Mouse (Mus musculus) hindbrain, embryonic 15.5 days (tissue): ENCODE measurements around the gene Ctdsp1. TPM values are rescaled to one million over a fixed set of nuclear protein-coding genes. Genes with fewer than 3 reads are reported as not detected.

ENCODE experiments used
- ATAC-seq: fragments of 200-750 bp; cut with Nextera tagmentation; 2 replicates; pipeline ENCODE4 v1.8.0; 2017; ENCODE audit warnings: low read depth, moderate number of reproducible peaks, moderate TSS enrichment; ENCODE audit not compliant: low FRiP score
- H3K27ac ChIP-seq: fragments of 300-500 bp; sonication (generic); replicated peaks from 2 replicates; pipeline ENCODE4 v1.5.1; 2015; ENCODE audit warnings: mild to moderate bottlenecking, inconsistent platforms
- H3K27me3 ChIP-seq: fragments of 300-500 bp; sonication (generic); 2 replicates; pipeline ENCODE4 v1.6.1; 2015; ENCODE audit warnings: control low read depth, inconsistent platforms
- H3K36me3 ChIP-seq: fragments of 300-500 bp; sonication (generic); 2 replicates; pipeline ENCODE4 v1.6.1; 2015; ENCODE audit warnings: control low read depth, inconsistent platforms
- H3K4me1 ChIP-seq: fragments of 300-500 bp; sonication (generic); replicated peaks from 2 replicates; pipeline ENCODE4 v1.6.1; 2015; ENCODE audit warnings: control low read depth, inconsistent platforms
- H3K4me2 ChIP-seq: fragments of 300-500 bp; sonication (generic); 2 replicates; pipeline ENCODE4 v1.6.1; 2015; ENCODE audit warnings: moderate library complexity, mild to moderate bottlenecking, inconsistent platforms
- H3K4me3 ChIP-seq: fragments of 300-500 bp; sonication (generic); 2 replicates; pipeline ENCODE4 v1.5.1; 2015; ENCODE audit warnings: mild to moderate bottlenecking, inconsistent platforms
- H3K9ac ChIP-seq: fragments of 300-500 bp; sonication (generic); 2 replicates; pipeline ENCODE4 v1.6.1; 2015; ENCODE audit warnings: inconsistent platforms
- H3K9me3 ChIP-seq: fragments of 300-500 bp; sonication (generic); 2 replicates; pipeline ENCODE4 v1.6.1; 2016; ENCODE audit warnings: control low read depth, inconsistent platforms
- WGBS: fragments of 180-500 bp; shearing (Covaris S2); methylation state at CpG from one replicate; pipeline ENCODE4 v1.1.7; 2015; 5-methylcytosine and 5-hydroxymethylcytosine counted together
- polyA plus RNA-seq: library from polyadenylated mRNA; unstranded; fragments of >200 nt; fragmentation: Nextera tagmentation; extraction: Ambion mirVana; gene quantifications from 2 replicates; pipeline ENCODE4 v1.2.1, GENCODE M21; 2015

The Ctdsp1 gene
- 19.3 and 19.5 TPM in 2 replicates for polyA plus RNA-seq

- 0 out of 2 replicates have a peak, but pooled peaks cover 4% of the 10 kb centered on the region for H3K27me3 ChIP-seq
- peaks cover 40% of the 10 kb centered on the region for H3K4me1 ChIP-seq
- peak; percentile 78 for ATAC-seq
- H3K9ac ChIP-seq, result peak within 1 kb of the TSS; percentile 57
- H3K27ac ChIP-seq, result peak within 1 kb of the TSS; percentile 75
- H3K4me2 ChIP-seq, result peak within 1 kb of the TSS; percentile 93
- H3K9me3 ChIP-seq, result no peaks in the 10 kb centered on the region
- H3K36me3 ChIP-seq, result peaks cover 4% of the 10 kb centered on the region; the same call in 1 of the 2 replicates
- peak within 1 kb of the TSS; percentile 72 for H3K4me3 ChIP-seq
- WGBS, result 3% methylated on average over 48 of the region's 51 CpGs
Measured at GRCm38 (mm10) chr1:74390924-74391748, at the start of gene Ctdsp1. TSS of gene Ctdsp1 (plus strand) at chr1:74391509.

DNA sequence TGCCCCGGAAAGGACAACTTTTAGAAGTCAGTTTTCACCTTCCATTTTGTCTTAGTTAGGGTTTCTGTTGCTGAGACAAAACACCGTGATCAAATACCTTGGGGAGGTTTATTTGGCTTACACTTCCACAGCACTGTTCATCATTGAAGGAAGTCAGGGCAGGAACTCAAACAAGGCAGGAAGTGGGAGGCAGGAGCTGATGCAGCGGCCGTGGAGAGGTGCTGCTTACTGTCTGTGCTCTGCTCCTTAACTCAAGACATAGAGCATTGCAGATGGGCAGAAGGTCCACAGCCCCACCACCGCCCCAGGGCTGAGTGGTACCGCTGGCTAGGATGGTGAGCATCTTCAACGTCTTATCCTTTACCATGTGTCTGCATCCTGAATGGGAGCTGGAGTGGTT, 49.4 kb upstream of the Ctdsp1 start:
- no peaks in the 10 kb centered on the region for H3K9me3 ChIP-seq
- H3K4me3 ChIP-seq, result no peak overlapping the region
- 88% methylated on average over 7 of the region's 7 CpGs for WGBS
- no peak overlapping the region for H3K4me2 ChIP-seq
- H3K4me1 ChIP-seq, result peaks cover 10% of the 10 kb centered on the region
- H3K27me3 ChIP-seq, result no peaks in the 10 kb centered on the region
- H3K9ac ChIP-seq, result no peak overlapping the region
- H3K36me3 ChIP-seq, result no peaks in the 10 kb centered on the region
- H3K27ac ChIP-seq, result no peak overlapping the region
- ATAC-seq, result no peak

- Histone ChIP-seq H3K27ac (no peak overlapping the region), H3K4me2 (no peak overlapping the region), H3K4me1 (peaks cover 10% of the 10 kb centered on the region), H3K27me3 (no peaks in the 10 kb centered on the region), H3K9me3 (no peaks in the 10 kb centered on the region), H3K4me3 (no peak overlapping the region), H3K36me3 (no peaks in the 10 kb centered on the region), H3K9ac (no peak overlapping the region)
- 89% methylated on average over 1 of the region's 1 CpGs for WGBS
- ATAC-seq, result no peak
Measured at GRCm38 (mm10) chr1:74342308-74342707, 49.0 kb upstream of the Ctdsp1 start.

- H3K36me3 ChIP-seq, result no peaks in the 10 kb centered on the region
- no peak overlapping the region for H3K4me2 ChIP-seq
- H3K9ac ChIP-seq, result no peak overlapping the region
- H3K4me3 ChIP-seq, result no peak overlapping the region
- H3K4me1 ChIP-seq, result peaks cover 10% of the 10 kb centered on the region
- H3K27me3 ChIP-seq, result no peaks in the 10 kb centered on the region
- no peak overlapping the region for H3K27ac ChIP-seq
- no peaks in the 10 kb centered on the region for H3K9me3 ChIP-seq
- no peak for ATAC-seq
- 38% methylated on average over 5 of the region's 5 CpGs for WGBS
Measured at GRCm38 (mm10) chr1:74343161-74343560, 48.1 kb upstream of the Ctdsp1 start.

DNA sequence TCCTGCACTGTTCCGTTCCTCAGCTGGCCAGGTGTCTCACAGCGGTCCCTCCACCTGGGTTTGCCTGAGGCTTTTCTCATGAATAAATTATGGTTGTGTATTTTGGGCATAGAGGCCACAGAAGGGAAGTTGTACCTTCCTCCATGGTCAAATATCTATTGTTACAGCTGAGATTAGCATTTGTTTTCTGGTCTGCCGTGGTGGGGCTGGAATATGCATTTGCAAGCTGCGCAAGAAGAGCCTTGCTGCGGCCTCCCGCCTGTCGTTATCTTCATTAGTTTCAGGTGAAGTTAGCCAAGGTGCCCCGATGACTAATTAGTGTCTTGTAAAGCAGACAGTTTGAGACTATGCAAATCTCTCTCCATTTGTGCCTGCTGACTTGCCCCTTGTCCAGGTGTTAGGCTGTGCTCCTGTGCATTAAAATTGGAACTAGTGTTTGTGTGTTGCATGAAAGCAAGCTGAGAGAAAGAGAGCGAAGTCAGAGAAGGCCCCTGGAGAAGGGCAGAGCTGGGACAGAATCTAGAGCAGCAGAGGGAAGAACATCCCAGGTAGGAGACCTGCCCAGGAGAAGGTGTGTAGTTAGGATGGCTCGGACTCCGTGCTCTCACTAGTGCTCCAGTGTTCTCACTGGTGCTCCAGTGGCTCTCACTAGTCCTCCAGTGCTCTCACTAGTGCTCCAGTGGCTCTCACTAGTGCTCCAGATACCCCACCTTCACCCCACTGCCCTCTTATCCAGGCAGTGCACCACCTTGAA, 47.0 kb upstream of the Ctdsp1 start:
- Histone ChIP-seq H3K4me3 (no peak overlapping the region), H3K36me3 (no peaks in the 10 kb centered on the region), H3K4me2 (no peak overlapping the region), H3K9ac (no peak overlapping the region), H3K27me3 (no peaks in the 10 kb centered on the region), H3K4me1 (peaks cover 10% of the 10 kb centered on the region), H3K27ac (no peak overlapping the region), H3K9me3 (no peaks in the 10 kb centered on the region)
- WGBS, result 71% methylated on average over 11 of the region's 11 CpGs
- no peak for ATAC-seq

DNA sequence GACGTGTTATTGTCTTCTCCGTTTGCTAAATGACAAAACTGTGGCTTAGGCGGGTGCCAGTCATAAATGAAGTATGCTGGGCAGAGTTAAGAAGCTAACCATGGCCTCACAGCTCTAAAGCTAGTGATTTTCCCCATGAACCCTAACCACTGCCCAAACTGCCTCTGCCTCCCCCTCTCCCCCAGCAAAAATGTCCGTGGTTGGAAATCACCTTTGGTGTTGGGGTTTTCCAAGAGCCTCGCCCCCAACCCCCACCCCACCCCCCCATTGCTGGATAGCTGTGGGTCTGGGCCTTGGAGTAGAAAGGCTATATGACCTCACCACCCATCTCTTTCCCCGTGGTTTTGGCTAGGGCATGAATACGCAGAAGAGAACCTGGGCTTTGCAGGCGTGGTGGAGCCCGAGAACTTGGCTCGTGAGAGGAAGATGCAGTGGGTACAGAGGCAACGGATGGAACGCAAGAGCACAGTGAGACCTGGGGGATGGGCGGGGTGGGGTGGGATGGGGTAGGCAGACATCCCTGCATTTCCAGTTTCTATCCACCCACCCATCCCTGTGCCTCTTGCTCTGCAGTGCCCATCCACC, 40.0 kb upstream of the Ctdsp1 start:
- H3K9ac ChIP-seq, result no peak overlapping the region
- no peaks in the 10 kb centered on the region for H3K4me1 ChIP-seq
- no peak overlapping the region for H3K27ac ChIP-seq
- ATAC-seq, result no peak
- H3K4me2 ChIP-seq, result no peak overlapping the region
- 91% methylated on average over 13 of the region's 13 CpGs for WGBS
- H3K9me3 ChIP-seq, result no peaks in the 10 kb centered on the region
- H3K4me3 ChIP-seq, result no peak overlapping the region
- peaks cover 10% of the 10 kb centered on the region; the same call in 1 of the 2 replicates for H3K36me3 ChIP-seq
- H3K27me3 ChIP-seq, result no peaks in the 10 kb centered on the region

DNA sequence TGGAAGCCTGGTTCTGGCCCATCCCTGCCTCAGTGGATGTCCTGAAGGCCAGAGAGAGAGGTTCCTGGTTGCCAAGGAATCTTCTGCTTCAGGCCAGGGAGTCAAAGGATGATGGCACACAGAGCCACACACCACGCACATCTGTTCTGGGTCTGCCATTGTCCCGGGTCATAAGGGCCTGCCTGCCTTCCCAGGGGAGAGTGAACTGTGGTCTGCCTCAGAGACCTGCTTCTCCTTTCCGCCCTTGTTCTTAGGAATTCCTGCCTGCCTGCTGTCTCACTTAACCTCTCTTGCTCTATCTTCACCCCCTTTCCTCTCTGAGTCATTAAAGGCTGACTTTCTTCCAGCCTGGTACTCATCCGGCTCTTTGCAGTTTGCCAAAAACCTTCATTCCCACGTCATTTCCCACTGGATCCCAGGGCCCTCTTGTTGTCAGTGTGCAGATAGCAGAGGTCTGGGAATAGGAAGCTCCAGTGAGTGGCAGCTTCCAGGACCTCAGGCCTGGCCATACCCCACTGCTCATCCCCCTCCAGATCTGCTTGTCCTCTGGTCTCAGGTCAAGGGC, 38.7 kb upstream of the Ctdsp1 start:
- ATAC-seq, result no peak
- no peak overlapping the region for H3K4me3 ChIP-seq
- H3K27me3 ChIP-seq, result no peaks in the 10 kb centered on the region
- 74% methylated on average over 5 of the region's 5 CpGs for WGBS
- no peak overlapping the region for H3K4me2 ChIP-seq
- H3K27ac ChIP-seq, result no peak overlapping the region
- H3K9me3 ChIP-seq, result no peaks in the 10 kb centered on the region
- no peaks in the 10 kb centered on the region for H3K4me1 ChIP-seq
- H3K9ac ChIP-seq, result no peak overlapping the region
- H3K36me3 ChIP-seq, result peaks cover 10% of the 10 kb centered on the region; the same call in 1 of the 2 replicates

GRCm38 (mm10) chr1:74353453-74354229, 37.7 kb upstream of the Ctdsp1 start:
- peaks cover 10% of the 10 kb centered on the region; the same call in 1 of the 2 replicates for H3K36me3 ChIP-seq
- H3K27me3 ChIP-seq, result no peaks in the 10 kb centered on the region
- WGBS, result 92% methylated on average over 9 of the region's 9 CpGs
- no peaks in the 10 kb centered on the region for H3K4me1 ChIP-seq
- H3K9me3 ChIP-seq, result no peaks in the 10 kb centered on the region
- H3K9ac ChIP-seq, result no peak overlapping the region
- no peak overlapping the region for H3K4me2 ChIP-seq
- ATAC-seq, result no peak
- H3K27ac ChIP-seq, result no peak overlapping the region
- H3K4me3 ChIP-seq, result no peak overlapping the region

DNA sequence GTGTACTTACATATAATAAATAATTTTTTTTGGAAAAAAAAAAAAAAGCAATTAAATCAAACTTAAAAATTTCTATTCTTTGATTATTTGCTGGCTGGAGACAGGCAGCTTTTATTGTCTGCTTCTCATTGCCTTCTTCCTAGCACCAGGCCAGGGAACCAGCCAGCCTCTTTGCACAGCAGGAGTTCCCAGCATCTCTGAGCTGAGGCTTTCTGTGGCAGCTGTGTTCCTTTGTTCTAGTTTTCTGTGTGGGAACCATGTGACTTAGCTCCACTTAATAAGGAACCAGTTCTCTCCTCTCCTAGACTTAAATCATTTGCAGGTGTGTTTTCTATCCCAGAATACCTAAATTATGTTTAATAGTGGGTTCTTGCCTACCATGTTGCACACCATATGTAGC, 33.8 kb upstream of the Ctdsp1 start:
- Histone ChIP-seq H3K27me3 (no peaks in the 10 kb centered on the region), H3K36me3 (peaks cover under 1% of the 10 kb centered on the region; the same call in 1 of the 2 replicates), H3K9ac (no peak overlapping the region), H3K4me2 (no peak overlapping the region), H3K27ac (no peak overlapping the region), H3K9me3 (no peaks in the 10 kb centered on the region), H3K4me1 (no peaks in the 10 kb centered on the region), H3K4me3 (no peak overlapping the region)
- ATAC-seq, result no peak

DNA sequence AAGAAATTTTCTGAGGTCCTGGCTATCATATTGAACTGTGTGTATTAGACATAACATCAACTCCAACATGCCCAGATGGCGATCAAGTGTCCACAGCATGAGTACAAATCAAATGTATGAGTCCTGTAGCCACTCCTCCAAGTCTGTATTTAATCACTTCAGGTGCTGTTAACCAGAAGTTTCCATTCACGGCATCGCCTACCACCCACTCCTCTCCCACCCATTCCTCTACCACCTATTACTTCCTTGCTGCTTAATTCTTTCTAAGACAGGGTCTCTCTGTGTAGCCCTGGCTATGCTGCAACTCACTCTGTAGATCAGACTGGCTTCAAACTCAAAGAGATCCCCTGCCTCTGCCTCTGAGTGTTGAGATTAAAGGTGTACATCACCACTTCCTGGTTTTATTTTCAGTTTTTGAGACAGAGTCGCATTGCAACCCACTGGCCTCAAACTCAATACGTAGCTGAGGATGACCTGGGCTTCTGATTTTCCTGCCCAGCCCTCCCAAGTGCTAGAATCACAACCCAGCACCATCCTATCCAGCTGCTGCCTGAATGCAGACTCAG, 31.3 kb upstream of the Ctdsp1 start:
- Histone ChIP-seq H3K36me3 (no peaks in the 10 kb centered on the region), H3K4me2 (no peak overlapping the region), H3K4me3 (no peak overlapping the region), H3K27me3 (no peaks in the 10 kb centered on the region), H3K27ac (no peak overlapping the region), H3K9ac (no peak overlapping the region), H3K4me1 (no peaks in the 10 kb centered on the region), H3K9me3 (no peaks in the 10 kb centered on the region)
- ATAC-seq, result no peak
- WGBS, result 92% methylated on average over 5 of the region's 5 CpGs

GRCm38 (mm10) chr1:74361812-74362211, 29.5 kb upstream of the Ctdsp1 start, which contains the start of gene Catip:
TSS of gene Catip (plus strand) at chr1:74362108.
- Histone ChIP-seq H3K9me3 (no peaks in the 10 kb centered on the region), H3K36me3 (no peaks in the 10 kb centered on the region), H3K9ac (no peak within 1 kb of the TSS), H3K4me2 (no peak within 1 kb of the TSS), H3K4me3 (no peak within 1 kb of the TSS), H3K27ac (no peak within 1 kb of the TSS), H3K4me1 (no peaks in the 10 kb centered on the region), H3K27me3 (no peaks in the 10 kb centered on the region)
- 0% methylated on average over 2 of the region's 2 CpGs for WGBS
- ATAC-seq, result peak; percentile 72
